Mouse (Mus musculus) adrenal gland, adult 18-20 months (tissue): ENCODE data around the gene Trpm8. TPM values are rescaled to one million over a fixed set of nuclear protein-coding genes. Genes with fewer than 3 reads are reported as not detected.
A peak's percentile ranks its signal among the peaks of the same experiment; 100 is the strongest.

Experiments used
- DNase-seq, 2 experiments: peaks; one replicate each; pipeline ENCODE4 v3.0.0; 2021 to 2022; ENCODE audit warnings: low spot score in 2 of 2
- total RNA-seq, 2 experiments: library from RNA; stranded (reverse); gene quantifications; 1 replicate in 1 of 2; 2 replicates in 1 of 2; pipeline ENCODE4 v1.2.3; 2021

Gene Trpm8
- total RNA-seq, 2 experiments from 2014 or later = not detected

DNA sequence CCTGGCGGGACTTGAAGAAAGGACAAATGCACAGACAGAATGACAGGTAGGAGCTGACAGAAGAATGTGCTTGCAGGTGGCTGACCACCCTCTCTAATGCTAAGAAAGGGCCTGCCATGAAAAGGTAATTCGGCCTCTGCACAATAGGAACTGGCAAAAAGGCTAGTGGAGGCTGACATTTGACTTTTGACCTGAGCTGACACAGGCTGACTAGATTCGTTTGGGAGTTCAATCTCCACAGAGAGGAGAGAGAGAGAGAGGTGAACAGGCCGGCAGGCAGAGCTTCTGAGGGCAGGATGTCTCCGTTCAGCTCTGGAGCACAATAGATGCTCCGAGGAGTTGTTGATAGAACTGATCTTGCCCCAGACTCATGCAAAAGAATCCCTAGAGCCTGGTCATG is 31.1 kb upstream of the Trpm8 start:
- DNase-seq = no peak

DNA sequence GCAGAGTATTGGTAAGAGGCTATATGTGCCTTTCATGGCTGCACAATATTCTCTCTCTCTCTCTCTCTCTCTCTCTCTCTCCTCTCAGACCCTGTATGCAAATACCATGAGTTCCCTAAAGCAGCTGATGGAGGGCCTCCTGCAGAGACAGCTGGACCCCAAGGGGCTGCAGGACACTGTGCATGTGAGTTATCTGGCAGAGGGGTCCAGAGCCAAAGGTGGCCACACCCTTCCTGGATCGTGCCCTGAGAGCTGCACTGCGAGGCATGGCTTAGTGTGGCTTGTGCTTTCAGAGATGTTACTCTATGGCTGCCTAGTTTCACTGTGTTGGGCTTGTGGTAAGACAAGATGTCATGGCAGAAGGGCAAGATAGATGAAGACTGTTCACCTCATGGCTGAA is 29.8 kb upstream of the Trpm8 start:
- DNase-seq = no peak

DNA sequence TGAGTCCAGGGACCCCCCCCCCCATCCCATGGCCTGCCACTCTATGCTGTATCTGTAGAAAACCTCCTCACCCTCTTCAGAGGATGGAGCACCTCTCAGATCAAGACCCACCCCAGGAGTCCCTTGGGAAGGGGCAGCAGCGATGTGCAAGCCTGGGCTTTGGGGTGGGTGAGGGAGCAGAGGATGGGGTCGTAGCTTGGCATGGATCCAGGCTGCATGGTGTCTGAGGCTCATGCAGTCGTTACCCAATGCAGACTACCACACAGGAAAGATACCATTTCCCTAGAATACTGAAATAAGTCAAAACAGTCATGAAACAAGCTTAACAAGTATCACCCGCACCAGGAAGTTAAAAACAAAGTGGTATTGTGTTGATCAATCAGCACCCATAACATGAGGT is 28.8 kb upstream of the Trpm8 start:
- no peak for DNase-seq

DNA sequence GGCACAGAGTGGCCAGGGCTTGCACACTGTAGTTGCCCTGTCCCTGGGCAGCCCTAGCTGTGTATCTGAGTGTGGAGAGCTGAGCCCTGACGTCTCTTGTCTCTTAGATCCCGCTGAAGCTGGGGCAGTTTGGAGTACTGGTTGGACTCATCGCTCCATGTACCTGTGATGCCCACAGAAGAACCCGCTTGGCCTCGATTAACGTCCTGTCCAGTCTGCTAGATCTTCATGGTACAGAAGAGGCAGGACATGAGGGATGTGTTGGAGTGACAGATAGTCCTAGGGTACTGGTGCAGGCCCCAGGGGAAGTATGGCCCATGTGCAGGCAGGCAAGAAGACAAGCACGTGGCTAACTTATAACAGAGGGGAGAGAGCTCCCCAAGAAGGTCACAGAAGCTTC is 27.9 kb upstream of the Trpm8 start:
- no peak for DNase-seq

DNA sequence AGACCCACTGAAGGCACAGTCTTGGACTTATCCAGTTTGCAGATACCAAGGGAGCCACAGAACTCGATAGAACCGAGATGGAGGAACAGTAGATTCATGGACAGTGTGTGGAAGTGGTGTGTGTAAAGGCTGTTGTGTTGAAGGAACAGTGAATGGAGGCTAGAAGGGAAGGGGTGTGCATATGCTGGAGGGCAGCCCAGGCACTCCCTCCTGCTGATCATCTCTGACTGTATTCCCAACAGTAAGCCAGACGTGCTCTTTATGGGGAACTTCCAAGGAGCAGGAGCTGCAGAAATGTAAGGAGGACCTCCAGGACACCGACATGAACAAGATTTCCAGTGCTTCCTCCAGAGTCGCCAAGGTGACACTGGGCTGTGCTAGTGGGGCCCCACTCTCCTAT is 27.4 kb upstream of the Trpm8 start:
- DNase-seq = no peak

DNA sequence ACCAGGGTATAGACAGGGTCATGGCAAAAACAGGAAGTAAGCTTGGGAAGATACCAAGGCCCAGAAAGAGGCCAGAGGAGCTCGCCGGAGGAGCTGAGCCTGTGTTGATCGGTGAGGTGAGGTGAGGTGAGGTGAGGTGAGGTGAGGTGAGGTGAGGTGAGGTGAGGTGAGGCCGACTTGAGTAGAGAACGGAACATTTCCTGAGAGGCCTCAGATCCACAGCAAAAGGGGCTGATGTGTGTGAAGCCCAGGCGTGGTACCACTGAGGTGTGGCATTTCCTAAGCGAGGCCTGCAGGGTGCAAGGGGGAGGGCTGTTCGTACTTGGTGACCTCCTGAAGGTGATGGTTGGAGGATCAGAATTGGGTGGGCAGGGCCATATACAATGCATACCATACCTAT is 24.4 kb upstream of the Trpm8 start:
- no peak for DNase-seq

DNA sequence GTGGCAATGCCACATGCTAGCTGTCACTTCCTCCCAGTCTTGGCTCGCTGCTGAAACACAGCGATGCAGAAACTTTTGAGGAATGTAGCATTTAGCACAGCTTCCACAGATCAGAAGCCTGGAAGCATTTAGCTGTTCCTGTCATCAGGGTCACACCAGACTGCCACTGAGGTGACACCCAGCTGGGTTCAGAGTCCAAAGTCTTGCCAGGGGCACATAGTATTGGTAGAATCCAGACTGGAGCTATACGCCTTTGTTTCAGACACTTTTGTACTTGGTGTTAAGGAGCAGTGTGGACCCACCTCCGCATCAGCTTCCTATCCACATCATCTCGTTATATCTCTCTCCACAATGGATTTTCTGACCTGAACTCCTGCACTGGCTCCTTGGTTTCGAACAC is 23.9 kb upstream of the Trpm8 start:
- no peak for DNase-seq

DNA sequence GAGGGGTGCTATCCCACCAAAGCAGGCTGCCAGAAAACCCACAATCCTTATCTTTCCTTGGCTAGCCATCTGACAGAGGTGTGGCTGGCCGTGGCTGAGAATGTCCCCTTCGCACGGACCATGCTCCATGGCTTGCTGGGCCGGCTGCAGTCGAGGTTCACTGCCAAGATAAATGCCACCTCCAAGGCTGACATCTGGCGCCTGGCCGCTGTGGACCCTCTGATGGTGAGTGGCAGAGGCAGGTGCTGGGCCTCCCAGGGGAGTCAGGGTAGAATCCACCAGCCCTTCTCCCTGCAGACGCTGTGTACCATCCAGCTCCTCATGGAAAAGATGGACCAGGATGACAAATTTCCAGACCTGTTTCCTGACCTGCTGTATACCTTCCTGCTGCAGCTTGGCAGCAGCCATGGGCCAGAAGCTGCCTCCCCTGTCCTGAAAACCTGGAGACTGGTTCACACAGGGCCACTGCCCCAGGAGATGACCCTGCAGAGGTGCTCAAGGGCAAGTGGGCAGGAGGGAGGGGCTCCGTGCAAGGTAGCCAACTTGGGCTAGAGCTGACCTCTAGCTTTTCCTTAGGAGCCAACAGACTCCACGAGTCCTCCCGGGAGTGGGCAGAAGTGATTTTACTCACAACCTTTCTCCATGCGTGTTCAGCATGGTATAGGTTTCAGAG is 22.5 kb upstream of the Trpm8 start:
- no peak for DNase-seq

DNA sequence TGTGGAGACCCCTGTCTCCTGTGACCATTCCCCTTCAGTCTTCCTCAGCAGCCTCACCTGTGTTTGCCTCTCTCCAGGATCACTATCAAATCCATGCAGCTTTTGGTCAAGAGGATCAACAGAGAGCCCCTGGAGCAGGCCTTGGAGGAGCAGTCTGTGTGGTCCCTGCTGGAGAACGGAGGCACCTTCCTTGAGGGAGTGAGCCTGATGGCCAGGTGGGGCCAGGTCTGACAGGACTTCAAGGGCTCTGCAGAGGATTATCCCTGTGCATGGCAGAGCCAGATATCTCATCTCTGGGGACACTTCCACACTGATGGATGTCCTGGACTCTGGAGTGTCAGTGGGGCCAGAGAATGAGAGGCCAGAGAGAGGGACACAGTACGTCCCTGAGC is 22.0 kb upstream of the Trpm8 start:
- DNase-seq = no peak

DNA sequence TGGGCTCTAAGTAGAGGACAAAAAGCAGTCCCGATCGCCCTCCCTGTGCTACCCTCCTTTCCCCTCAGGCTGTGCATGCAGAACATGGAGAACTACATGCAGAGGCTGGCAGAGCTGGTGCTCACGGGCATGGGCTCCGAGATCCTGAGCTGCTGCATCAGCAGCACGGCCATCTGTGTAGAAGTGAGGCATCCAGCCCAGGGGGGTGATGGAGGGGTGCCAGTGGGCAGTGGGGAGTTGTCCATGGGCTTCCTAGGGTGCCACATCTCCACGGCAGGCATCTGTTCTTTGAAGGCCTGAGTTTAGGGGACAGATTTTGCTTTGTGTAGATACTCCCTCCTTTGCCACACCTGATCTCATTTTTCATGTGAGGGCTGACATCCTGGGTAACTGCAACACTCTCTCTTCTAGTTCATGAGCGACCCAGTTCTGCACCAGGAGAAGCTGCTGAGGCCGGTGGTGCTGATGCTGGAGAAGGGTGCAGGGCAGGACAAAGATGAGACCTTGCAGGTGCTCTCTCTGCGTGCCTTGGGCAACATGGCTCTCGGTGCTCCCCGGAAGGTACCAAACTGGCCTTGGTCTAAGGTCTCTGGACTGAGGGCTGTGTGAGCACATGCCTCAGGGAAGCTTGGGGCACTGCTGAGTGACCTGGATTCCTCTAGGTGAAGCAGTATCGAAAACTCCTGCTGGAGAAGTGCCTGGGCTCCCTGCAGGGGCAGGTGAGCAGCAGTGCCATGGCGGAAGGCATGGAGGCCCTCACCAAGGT is 21.3 kb upstream of the Trpm8 start:
- DNase-seq = no peak

DNA sequence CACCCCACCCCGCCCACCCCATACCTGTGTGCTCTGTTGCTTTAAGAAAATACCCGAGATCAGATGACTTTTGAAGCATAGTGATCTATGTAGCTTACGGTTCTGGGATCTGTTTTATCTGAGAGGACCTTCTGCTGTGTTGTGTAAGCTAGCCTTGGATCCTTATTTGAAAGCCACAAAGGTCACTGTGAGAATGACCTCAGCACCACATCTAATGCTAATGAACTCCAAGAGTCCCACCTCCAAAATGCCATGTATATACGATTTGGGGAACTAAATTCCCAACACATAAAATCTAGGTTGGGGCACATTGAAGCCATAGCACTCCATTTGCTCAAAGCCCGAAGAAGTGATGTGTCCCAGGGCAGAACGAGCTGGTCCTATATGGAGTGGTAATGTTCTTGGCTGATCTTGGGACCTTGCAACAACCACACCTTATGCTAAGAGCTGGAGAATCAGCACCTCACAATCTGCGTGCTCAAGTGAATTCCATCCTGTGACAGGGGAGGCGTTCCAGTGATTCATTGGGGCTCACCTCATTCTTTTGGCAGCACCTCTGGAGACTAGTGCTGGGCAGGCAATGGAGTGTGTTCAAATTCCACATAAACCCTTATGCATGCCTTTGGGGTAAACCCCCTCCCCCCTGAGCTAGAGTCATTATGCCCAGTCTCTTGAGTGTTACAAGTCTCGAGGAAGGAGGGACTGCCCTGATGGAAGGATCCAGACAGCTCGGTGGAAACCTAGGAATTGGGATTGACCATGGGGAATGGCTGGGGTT is 20.4 kb upstream of the Trpm8 start:
- DNase-seq = no peak

DNA sequence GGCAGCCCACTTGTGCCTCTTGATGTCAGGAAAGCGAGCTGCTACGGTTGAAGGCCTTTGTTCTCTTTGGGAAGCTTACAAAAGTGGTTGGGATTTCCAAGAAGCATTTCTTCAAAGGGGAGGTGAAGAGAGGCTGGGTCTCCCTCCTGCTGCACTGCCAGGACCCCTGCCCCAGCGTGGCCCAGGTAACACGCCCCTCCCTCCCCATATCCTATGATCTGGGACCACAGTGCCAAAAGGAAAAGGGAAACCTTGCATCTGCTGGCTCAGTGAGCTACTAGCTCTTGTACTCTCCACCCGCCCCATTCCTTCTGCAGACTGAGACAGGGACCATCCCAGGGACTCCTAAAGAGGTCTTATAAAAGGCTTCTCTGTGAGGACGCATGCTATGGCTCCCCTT is 19.8 kb upstream of the Trpm8 start:
- no peak for DNase-seq

DNA sequence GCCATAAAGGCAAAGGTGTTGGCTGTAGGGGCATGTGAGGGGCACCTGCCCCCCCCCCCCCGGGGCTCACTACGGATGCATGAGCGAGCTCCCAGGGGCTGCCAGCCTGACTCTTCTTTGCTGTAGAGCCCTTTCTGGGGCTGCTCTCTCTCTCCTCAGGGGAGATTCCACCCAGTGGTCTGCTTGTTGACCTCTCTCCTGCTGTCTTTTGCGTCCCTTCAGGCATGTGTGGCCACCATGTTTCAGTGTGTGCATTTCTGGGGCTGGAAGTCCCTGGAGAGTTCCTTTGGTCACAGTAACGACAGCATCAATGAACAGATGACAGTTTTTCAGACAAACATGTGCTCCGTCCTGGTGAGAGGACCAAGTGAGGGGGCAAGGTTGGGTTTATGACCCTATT is 19.1 kb upstream of the Trpm8 start:
- no peak for DNase-seq

DNA sequence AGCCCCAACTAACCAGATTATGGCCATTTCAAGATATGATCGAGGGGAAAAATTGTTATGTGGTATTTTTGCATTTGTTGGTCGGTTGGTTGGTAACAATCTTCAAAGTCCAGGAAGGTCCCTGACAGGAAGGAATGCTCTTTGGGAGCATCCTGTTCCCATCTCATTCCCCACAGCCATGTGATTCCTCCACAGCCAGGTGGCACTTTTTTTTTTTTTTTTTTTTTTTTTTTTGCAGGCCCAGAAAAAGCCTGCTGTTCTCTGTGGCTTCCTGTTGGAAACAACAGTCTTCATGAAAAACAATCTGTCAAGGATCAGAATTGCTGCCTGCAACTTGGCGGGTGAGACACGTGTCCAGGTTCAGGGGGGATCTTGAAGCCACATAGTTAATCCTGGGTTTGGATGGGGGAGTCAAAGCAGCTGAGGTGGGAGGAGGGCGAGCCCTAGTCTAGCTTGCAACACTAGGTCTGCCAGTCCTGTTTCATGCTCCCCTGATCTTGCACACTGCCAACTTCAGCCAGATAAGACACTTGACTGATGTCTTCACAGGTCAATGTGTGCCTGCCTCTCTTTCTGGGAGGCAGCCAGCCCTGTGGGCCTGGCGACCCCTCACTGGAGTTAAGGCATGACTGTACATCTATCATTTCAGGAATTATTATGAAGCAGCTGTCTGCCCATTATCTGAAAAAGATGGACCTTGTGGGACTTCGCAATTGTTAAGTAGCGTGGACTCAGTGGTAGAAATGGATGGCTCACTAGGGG is 18.4 kb upstream of the Trpm8 start:
- DNase-seq = no peak

DNA sequence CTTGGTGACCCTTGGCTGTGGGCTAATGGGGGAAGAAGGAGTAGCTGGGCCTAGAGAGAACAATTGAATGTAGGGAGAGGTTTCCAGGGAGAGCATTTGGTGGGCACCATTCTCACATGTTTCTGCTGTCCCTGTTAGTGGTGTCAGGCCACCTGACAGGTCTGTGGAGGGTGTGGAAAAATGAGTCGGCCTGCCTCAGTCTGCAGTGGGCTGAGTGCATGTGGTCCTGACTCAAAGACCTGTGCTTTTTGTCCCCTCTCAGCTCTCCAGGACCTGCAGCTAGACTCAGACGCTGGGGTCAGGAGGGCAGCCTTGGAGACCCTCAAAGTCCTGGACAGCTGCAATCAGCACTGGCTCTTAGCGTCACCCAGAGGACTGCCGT is 17.8 kb upstream of the Trpm8 start:
- no peak for DNase-seq

DNA sequence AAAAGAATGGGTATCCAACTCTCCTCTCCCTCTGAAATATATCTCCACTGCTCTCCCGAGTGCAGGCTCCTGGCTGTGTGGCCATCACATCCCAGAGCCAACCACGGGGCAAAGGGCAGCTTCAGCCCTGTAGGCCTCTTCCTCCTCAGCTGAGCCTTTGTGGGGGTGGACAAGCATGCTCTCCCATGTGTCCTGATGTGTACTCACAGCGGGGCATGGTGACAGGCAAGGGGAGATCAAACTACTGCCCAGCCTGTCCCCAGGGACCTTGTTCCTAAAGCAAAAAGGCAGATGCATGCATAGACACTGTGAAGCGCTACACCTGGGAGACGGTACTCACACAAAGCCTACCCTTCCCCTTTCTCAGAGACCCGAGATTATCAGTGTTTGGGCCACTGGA is 17.3 kb upstream of the Trpm8 start:
- no peak for DNase-seq

DNA sequence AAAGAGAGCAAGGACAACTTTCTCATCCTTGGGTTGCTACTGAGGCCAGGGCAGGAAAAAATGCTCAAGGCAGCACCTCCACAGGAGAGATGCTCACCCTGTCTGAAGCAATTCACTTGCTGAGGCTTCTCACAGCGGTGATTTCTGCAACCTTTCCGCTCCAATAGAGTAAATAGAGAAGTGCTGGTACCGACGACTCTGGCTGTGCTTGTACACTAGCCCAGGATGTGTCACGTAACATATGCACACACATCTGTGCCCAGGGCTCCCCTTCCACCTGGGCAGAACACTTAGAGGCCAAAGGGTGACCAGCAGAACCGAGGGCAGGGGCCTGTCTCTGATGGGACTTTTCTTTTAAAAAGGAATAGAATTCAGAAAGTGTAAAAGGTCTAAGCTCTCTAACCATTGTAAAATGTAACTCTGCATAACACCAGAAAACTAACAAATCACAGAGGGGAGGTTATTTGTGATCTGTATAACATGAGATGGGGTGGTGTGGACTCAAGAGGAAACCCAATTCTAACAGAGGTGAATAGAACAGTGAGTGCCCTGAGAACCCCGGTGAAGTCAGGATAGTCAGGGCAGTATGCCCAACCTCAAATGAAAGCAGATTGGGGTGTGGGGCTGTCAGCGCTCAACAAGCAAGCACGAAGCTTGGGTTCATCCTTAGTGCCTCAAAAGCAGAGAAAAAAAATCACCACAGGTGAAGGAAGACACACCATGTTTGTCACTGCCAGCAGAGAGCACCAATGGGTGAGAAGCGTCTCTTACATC is 16.7 kb upstream of the Trpm8 start:
- no peak for DNase-seq

DNA sequence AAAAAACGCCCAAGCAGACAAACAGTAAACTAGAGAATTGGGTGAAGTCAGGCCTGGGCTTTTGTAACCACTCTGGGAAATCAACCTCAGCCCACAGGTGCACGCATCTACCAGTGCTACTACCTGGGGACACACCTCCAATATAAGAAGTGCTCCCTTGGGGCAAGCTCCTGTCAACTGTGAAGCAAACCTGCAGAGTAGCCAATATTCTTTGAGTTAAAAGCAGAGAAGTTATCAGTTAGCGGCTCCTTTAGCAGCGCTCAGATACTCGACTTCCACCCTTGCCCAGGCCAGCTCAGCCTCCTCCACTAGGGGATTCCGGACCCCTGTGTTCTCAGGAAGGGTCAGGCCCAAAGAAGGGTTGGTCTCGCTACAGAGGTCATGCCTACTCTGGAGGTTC is 15.8 kb upstream of the Trpm8 start:
- DNase-seq = no peak

DNA sequence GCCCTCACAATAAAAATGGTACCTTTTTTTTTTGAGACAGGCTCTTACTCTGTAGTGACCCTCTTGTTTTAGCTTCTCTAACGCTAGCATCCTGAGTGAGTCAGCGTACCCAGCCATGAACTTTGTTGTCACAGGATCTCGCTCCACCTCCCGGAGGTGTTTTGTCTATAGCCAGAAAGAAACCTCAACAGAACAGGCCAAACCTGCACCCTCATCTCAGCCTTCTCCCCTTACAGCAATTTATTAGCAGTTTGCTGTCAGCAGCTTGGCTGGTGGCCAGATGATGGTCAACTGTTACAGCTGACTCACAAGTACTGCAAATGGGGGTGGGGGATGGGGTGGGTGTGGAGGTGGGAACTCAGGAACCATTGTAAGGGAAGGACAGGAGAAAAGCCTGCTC is 15.2 kb upstream of the Trpm8 start:
- peak; percentile 72 to 73 for DNase-seq

DNA sequence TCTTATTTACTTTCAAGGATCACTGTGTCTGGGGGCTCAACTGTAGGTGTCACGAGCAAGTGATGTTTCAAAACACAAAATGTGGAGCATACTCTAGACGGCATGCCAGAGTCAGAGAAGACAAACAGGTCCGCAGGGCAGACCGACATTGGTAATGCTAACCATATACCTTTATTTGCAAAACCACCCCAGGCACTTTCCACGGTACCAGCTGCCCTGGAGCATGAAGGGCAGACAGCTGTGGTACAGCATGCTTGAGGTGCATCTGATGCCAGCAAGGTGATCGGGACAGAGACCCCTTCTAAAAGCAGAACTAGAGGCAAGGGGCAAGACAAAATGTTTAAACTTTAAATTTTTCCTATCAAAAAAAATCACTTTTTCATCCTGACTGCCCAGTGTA is 14.5 kb upstream of the Trpm8 start:
- no peak for DNase-seq

DNA sequence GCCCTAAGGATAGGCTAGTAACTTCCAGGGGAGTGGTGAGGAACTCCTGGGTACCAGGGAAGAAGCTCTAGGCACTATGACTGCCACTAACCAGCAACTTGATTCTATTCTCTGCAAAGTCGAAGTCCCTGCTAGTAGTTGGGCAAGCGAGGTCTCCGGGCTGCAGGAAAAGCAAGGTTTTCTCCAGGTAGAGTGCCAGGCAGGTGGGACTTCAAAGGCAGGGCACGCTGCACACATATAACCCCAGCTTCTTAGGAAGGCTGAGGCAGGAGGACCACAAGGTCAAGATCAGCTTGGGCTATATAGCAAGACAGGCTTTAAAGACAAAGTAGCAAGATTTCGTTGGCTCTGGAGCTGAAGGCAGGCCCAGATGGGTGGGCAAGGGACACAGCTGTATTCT is 13.7 kb upstream of the Trpm8 start:
- DNase-seq = no peak
